23 mouse cellular contexts compared by ENCODE assay signal in genomic region chr3:122566112-122566511, GRCm38 (mm10).
"Had no signal": no experiment of that assay in that cellular context is flagged by ENCODE, and none has a peak within 500 bp of the region (broad histone marks: within the 10 kb centered on the region; RNA-seq: fewer than 3 reads in every experiment).

No protein-coding gene starts in this region.

- H3K9me3 ChIP-seq: limb, embryonic 12.5 days; limb, embryonic 15.5 days; liver, embryonic 12.5 days; liver, embryonic 15.5 days; midbrain, embryonic 12.5 days; midbrain, embryonic 15.5 days; neural tube, embryonic 12.5 days; neural tube, embryonic 15.5 days had no signal

- H3K27me3 ChIP-seq: limb, embryonic 12.5 days; limb, embryonic 15.5 days; liver, embryonic 12.5 days; liver, embryonic 15.5 days; midbrain, embryonic 12.5 days; midbrain, embryonic 15.5 days; neural tube, embryonic 12.5 days; neural tube, embryonic 15.5 days had no signal

- ATAC-seq: intestine, postnatal 0 days; liver, embryonic 12.5 days; midbrain, embryonic 15.5 days had no signal

- H3K4me2 ChIP-seq: limb, embryonic 12.5 days; limb, embryonic 15.5 days; liver, embryonic 12.5 days; liver, embryonic 15.5 days; lung, embryonic 14.5 days; midbrain, embryonic 12.5 days; midbrain, embryonic 15.5 days; neural tube, embryonic 12.5 days; neural tube, embryonic 15.5 days had no signal

- H3K36me3 ChIP-seq: liver, embryonic 12.5 days; liver, embryonic 15.5 days had no signal

- H3K4me3 ChIP-seq: left cerebral cortex, adult 2 months; limb, embryonic 12.5 days; limb, embryonic 15.5 days; liver, embryonic 12.5 days; liver, embryonic 15.5 days; midbrain, embryonic 12.5 days; midbrain, embryonic 15.5 days; neural tube, embryonic 12.5 days; neural tube, embryonic 15.5 days had no signal

- H3K9ac ChIP-seq: limb, embryonic 12.5 days; limb, embryonic 15.5 days; liver, embryonic 12.5 days; liver, embryonic 15.5 days; lung, embryonic 14.5 days; midbrain, embryonic 12.5 days; midbrain, embryonic 15.5 days; neural tube, embryonic 12.5 days; neural tube, embryonic 15.5 days had no signal

- H3K27ac ChIP-seq: kidney, postnatal 0 days; left cerebral cortex, adult 2 months; limb, embryonic 12.5 days; limb, embryonic 15.5 days; liver, embryonic 12.5 days; midbrain, embryonic 12.5 days; midbrain, embryonic 15.5 days; neural tube, embryonic 12.5 days; neural tube, embryonic 15.5 days; stomach, postnatal 0 days had no signal

- H3K4me1 ChIP-seq: limb, embryonic 12.5 days; liver, embryonic 12.5 days; midbrain, embryonic 12.5 days; midbrain, embryonic 15.5 days; neural tube, embryonic 12.5 days had no signal

- DNase-seq: kidney, adult 2 months; kidney, postnatal 25 days; layer of hippocampus, postnatal 36 days; left cerebral cortex, postnatal 4 days; lung, embryonic 14.5 days; right cerebral cortex, adult 18-20 months; right cerebral cortex, postnatal 14 days; right cerebral cortex, postnatal 4 days; thymus, adult 2 months; thymus, postnatal 14 days; thymus, postnatal 4 days had no signal
